Mouse (Mus musculus) cerebellum, adult 8-10 months (tissue): ENCODE results near the gene Galr3.
A peak's percentile ranks its signal among the peaks of the same experiment; 100 is the strongest.
"Not testable (repeated sequence)": the region's sequence is repeated elsewhere in the genome, so short reads cannot be mapped to it uniquely, and the experiment has no call there.

Experiments
- DNase-seq: peaks from one replicate; pipeline ENCODE4 v3.0.0; 2022

The Galr3 gene

DNA sequence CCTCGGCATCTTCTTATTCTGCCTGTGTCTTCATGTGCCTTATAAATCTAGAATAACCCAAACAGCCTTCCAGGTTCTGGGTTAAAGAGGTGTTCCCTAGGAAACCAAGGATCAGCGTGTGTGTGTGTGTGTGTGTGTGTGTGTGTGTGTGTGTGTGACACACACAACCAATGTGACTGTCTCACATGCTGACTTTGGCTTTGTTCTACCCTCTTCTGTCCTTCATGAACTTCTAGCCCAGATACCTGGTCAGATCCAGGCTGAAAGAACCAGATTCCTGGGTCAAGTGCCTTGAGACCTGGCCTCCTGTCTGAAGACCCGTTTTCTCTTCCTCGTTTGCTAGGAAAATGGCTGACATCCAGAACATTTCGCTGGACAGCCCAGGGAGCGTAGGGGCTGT, at the start of gene Galr3:
Gene Galr3 (plus strand): TSS at position 301 of the 400 bp plus-strand sequence.
- DNase-seq = no peak

DNA sequence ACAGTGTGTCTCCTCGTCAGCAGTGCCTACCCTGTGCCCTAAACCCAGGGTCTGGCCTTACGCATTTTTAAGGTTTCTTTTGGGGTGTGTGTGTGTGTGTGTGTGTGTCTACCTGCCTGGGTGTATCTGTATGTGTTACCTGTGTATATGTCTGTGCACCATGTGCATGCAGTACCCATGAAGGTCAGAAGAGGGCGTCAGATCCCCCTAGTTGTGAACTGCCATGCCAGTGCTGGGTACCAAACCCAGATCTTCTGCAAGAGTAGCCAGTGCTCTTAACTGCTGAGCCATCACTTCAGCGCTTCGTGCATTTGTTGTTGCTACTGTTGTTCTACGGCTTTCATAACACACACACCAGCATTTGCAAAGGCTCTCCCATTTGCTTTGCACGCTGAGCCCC, 49.5 kb upstream of the Galr3 start:
- DNase-seq = no peak

DNA sequence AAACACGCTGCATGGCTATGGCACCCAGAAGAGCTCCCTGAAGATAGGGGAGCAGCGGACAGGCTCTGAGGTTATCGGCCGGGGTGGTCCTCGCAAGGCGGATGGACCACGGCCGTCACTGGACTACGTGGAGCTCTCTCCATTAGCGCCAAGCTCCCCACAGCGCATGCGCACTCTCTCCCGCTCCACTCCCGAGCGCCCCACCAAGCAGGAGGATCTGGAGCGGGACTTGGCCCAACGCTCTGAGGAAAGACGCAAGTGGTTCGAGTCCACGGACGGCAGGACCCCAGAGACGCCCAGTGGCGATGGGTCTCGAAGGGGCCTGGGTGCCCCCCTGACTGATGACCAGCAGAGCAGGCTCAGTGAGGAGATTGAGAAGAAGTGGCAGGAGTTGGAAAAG, 48.8 kb upstream of the Galr3 start:
- DNase-seq = no peak

DNA sequence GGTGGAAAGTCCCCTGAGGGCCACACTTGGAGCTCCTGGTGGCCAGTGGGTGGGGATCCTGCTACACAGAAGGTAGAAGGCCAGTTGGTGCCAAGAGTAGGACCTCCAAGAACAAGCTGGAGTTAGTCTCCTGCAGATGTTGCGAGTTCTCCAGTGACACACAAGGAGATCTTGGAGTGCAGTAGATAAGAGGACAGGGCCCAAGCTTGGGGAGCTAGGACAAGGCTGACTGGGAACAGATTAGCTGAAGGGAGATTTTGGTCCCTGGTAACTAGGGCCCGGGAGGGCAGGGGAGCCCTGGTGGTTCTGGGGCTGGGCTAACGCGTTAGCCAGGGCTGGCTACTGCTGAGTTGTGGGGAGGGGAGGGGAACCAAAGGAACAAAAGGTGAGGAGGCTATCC, 45.8 kb upstream of the Galr3 start:
- no peak for DNase-seq

DNA sequence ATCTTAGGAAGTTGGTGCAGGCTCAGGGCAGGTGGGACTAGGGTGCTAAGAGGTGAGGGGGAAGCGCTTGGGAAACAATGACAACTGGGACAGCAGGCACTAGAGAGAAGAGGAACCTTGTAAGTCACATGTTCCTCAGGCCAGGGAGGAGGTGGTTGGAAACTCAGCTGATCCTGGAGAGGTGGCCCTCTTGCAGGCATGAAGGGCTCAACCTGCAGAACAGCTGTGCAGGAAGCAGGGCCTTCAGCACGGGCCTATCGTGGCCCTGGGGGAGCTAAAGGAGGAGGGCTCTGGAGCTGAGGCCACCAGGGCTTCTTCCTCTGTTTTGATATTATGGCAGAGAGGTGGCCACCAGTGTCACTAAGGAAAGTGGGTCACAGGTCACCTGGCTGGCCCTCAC, 45.0 kb upstream of the Galr3 start:
- DNase-seq = no peak

DNA sequence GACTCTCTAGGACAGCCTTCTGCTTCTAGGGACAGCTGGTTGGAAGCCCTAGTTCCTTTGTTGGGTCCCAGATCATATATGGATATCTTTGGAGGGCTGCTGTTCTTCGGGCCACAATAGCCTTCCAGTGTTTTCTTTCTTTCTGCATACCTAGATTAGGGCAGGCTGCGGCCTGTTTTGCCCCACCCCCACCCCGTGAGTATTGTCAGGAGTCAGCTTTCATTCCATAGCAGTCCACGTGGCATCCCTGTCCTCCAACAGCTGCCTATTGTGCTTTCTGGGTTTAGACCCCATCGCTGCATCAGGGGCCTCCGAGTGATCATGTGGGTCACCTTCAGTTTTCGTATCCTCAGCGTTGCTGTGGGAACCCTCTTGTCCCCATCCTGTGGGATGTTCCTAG, 43.3 kb upstream of the Galr3 start:
- no peak for DNase-seq

DNA sequence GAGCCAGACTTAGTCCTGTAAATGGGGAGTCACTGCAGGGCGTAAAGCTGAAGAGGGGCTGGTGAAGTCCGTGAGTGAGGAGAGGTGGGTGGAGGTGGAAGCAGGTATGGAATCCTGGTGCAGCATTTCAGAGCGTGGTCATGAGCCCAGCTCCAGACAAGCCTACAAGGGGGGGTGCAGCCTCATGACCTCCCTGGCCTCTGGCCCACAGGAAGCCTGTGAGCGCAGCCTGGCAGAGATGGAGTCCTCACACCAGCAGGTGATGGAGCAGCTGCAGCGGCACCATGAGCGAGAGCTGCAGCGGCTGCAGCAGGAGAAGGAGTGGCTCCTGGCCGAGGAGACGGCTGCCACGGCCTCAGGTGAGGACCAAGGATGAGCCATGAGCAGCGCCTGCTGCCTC, 42.1 kb upstream of the Galr3 start:
- DNase-seq = peak; percentile 45

DNA sequence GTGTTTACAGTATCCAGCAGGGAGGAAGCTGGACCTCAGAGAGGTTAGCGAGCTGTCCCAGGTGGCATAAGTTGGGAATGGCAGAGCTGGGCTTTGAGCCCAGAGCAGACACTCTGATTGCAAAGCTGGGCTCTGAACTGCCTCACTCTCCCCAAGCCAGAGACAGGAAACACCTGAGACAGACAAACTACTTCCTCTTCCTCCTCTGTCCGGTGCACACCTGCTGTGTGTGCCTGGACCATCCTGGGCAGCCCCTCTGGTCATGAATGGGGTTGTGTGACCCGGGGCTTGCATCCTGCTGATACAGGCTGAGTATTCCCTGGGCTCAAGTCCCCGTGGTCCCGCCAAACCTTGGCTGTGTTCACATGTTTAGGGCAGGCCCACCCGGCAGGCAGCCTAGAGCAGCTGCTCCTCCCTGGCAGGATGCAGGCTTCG, 41.3 kb upstream of the Galr3 start:
- peak; percentile 60 for DNase-seq

DNA sequence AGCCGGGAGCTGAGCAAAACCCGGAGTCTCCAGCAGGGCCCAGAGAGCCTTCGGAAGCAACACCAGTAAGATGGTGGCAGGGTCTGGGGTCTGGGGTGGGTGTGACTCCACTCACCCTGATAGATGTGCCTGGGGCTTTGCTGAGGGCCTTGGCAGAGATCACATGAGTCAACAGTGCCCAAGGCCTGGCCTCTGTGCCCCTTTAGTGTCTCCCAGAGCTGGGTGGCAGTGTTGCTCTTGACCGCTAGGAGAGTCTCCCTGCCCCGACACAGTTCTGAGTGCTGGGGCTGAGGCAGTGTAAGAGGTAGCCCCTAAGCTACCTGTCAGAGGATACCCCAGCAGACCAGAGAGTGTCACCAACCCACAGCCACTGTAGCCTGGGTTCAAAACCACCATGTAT, 40.1 kb upstream of the Galr3 start:
- DNase-seq = no peak

DNA sequence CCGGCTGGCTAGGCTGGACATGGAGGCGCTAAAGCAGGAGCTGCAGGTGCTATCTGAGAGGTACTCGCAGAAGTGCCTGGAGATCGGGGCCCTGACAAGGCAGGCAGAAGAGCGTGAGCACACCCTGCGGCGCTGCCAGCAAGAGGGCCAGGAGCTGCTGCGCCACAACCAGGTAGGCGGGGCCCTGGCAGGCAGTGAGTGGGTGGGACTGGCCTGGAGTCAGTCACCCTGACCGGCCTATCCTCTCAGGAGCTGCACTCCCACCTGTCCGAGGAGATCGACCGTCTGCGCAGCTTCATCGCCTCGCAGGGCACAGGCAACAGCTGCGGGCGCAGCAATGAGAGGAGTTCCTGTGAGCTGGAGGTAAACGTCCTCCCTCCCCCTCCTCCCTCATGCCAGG, 39.6 kb upstream of the Galr3 start:
- peak; percentile 64 for DNase-seq

DNA sequence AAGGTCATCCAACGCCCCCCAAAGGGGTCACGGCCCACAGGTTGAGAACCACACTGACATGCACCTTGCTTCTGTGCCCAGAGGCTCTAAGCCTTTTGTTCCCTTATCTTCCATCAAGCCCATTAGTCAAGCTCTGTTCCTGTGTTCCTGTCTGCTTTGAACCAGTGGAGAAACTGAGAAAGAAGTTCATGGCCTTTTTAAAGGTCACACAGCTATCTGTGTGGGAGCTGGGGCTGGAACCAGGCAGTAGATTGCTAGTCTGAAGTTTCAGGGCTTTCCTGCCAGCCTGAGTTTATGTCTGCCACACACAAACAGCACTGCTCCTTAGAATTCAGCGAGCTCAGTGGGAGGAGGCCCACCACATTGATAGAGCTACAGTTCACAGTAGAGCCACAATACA, 38.6 kb upstream of the Galr3 start:
- no peak for DNase-seq

DNA sequence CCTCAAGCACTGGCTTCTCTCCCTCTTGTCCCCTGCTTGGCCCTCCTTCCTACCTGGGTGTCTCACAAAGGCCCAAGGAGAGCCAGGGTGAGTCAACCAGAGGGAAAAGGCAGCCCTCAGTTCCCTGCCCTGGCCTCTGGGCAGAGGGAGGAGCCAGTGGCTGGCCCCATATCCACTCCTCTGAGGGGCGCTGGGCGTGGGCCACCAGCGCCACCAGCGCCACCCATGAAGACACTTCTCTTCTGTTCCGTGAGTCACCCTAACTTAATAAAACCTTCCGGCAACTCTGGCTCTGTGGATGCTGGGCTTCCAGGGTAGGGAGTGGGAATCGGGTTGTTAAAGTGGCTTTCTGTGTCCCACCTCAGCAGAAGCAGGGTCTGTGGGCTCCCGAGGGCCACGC, 36.1 kb upstream of the Galr3 start:
- DNase-seq = no peak

DNA sequence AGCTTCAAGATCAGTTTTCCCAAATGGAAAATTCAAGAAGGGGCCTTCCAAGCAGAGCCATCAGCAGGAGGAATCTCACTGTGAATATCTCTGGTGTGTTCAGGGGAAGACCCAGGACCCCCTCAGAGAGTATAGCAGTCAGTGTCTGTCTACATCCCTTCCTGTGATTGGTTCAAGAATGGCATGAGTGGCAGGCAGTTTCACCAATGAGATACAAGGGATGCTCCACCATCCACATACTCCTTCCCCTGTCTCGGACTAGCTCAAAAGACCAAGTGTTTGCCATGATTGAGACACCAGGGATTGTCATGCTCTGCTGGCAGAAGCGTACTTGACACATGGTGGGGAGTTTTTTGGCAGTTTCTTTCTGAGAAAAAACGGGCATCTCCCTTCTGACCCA, 35.0 kb upstream of the Galr3 start:
- DNase-seq = no peak

DNA sequence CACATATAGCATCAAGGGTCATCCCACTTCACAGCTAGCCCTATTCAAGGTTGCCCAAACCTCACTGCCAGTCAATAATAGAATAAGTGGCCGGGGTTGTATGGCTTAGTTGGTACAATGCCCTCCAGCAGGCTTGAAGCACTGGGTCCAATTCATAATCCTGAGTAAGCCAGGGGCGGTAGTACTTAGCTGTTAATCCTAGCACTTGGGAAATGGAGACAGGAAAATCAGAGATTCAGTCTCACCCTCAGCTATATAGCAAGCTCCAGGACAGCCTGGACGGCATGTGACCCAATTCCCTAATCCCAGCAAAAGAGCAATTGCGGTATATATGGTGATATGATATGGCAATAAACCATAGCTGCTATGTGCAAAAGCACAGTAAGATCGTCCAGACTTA, 34.6 kb upstream of the Galr3 start:
- DNase-seq = no peak

DNA sequence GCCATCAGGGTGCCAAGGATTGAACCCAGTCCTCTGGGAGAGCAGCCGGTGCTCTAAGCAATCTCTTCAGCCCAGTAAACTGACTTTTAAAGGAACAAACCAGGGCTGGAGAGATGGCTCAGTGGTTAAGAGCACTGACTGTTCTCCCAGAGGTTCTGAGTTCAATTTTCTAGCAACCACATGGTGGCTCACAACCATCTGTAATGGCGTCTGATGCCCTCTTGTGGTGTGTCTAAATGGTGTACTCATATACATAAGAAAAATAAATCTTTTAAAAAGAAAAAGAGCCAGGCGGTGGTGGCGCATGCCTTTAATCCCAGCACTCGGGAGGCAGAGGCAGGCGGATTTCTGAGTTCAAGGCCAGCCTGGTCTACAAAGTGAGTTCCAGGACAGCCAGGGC, 33.8 kb upstream of the Galr3 start:
- DNase-seq = not testable (repeated sequence)

DNA sequence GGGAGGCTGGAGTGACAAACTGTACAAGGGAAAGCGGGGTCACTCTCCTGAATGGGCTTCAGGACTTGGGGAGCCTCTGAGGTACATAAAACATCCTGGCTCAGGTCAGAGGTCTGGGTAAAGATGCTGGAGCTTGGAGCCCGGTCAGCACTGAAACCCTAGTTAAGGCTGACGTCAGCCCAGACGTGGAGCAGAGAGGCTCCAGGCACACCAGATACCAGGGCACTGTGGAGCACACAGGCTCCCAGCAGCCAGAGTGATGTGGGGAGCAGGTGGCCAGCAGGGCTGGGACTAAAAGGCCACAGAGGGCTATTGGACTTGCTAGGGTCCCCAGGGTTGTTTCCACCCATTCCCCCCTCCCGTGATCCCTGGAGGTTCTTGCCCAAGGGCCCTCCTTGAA, 32.0 kb upstream of the Galr3 start:
- no peak for DNase-seq

DNA sequence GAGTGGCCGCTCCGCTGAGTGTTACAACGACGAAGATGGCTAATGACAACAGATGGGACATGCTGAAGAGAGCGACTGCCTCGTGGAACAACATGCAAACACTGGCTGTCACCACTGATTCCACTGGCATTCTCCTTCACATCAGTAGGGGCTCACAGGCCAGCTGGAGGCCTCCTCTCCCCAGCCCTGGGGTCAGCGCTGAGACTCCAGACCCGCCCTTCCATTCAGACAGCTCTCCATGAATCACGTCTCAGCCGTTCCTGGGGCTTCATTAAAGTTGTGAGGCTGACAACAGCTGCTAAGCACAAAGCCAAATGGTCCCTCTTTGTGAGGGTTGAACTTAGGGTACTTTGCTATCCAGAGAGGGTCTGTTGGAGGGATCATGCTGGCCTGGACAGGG, 30.1 kb upstream of the Galr3 start:
- DNase-seq = no peak

DNA sequence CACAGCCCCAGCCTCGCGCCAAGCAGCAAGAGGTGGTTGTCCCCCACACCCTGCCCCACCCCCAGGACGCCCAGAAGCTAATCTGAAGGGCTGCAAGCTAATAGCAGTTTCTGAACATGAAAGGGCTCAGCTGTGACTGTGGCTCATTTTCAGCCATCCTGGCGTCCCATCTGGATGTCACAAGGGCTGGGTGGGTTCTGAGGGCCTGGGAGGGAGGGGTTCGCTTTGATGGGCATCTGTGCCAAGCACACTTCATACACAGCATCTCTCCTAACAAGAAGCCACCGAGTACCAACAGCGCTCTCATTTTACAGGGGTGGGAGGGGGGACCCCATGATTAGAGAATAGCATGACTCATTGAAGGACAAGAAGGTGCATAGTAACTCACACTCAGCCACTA, 28.3 kb upstream of the Galr3 start:
- no peak for DNase-seq

DNA sequence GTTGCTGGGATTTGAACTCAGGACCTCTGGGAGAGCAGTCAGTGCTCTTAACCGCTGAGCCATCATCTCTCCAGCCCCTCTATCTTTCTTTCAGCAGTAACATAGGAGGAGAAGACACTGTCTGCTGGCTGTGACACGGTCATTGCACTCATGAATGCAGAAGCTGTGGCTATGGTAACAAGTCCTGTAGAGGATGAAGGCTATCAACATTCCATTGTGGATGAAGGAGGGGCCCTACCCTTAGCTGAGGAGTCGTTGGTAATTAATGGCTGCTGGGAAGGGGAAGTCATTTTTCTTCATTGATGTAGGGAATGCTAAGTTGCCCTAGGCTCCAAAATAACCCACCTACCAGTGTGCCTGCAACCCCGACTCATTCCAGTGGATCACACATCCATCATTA, 23.5 kb upstream of the Galr3 start:
- no peak for DNase-seq

DNA sequence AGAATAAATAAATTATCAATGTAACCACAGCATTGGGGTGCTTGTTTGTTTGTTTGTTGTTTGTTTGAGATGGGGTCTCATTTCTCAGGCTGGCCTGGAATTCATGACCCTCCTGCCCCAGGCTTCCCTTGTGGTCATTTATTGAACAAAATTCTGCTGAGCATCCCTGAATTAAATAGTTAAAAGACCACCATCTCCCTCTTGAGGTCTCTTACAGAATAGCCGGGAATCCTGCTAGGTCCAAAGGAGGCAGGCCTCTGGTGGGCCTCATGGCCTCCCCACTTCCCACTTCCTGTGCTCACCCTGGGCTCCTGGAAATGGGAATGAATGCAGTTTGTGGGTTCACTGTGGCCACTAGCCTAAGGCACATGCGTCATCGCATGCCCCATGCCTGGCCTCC, 22.8 kb upstream of the Galr3 start:
- DNase-seq = no peak

DNA sequence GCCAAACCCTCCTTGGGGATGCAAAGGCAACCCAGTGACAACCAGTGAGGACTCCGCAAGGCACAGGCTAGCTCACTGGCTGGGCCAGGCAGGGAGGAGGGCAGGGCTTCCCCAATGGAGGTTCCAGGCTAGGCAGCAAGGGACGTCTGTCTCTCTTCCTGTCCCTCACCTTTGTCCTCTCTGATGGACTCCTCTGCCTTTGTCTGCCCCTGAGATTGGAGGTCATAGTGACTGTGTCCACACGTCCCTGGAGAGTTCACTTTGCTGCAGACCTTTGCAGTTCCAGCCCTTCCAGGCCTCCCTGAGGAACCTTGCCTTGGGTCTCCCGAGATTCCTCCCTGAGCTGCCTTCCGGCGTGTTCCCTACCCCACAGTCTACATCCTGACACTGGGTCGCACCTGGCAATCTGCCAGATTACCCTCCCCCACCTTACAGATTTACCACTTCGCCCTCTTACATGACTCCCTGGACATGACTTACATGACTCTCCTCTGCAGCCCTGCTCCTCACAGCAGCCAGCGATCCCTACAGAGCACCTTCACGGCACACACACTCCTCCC, 18.9 kb upstream of the Galr3 start:
- no peak for DNase-seq

DNA sequence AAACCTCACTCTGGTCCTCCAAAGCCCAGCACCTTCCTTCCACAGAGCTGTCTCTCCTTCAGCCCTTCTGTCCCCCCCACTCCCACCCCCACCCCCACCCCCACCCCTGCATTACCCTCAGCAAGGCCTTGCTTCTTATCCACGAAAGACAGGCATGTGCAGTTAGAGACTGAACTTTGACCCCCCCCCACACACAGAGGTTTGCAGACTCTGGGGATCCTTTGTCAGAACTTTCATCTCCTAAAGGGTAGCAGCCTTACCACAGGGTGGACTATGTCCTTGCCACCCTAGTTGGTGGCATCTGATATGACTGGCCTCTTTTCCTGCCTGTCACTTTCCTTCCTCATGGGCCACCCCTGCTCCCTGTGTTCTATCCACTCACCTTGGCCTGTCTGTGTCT, 18.3 kb upstream of the Galr3 start:
- no peak for DNase-seq

DNA sequence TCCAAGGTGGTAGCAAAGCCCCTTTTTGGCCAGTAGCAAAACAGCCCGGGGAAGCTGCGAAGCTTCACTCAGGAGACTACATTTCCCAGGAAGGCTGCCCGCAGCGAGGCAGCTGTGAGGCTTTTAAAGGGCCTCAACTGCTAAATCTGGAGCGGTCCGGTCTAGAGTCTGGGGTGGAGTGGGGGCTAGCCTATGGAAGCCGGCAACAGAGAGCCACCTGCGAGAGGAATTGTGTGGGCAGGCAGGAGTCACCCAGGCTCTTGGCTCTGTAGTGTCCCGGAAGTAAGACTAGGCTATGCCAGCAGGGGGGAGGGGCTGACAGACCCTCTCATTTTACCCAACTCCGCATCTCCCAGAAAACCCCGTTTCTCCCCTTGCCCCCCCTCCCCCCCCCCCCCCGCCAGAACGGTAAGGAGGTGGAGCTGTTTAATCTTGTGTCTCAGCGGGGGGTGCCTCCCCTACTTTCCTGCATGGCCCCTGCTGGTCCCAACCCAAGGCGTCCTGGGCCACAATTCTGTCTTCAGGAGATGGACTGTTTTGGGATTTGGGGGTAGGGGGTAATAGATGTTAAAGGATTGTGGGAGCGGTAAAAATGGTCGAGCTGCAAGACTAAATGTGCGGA, 15.9 kb upstream of the Galr3 start:
- DNase-seq = no peak

DNA sequence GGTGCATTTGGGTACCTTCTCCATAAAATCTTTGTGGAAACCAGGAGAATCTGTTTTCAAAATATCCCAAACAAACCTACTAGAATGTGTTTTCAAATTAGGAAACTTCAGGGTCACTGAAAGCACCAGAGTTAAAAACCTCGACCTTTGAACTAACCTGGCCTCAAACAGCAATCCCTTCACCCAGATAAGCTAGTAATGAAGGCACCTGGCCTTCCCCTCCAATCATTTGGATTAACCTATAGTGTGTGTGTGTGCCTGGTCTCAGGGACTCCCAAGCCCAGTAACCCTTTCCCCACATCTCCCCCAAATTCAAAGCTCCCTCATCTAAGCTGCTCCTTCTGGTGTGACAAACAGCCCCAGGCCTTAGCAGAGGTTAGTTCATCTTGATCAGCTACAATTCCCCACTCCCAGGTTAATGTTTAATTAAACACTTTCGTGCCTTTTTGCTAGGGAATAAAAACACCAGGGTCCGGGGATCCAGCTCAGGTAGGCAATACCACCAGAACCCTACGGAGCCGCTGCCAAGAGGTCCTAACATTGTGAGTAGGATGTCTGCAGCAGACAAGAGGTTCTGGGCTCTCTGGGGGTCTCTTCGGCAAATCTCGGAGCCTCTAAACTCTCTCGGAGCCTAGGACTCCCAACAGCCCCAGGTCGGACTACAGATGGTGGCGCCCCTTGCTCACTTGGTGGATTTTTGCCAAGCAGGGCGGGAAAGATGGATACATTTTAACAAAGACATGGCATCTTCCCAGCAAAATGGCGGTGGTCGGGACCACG, 15.0 kb upstream of the Galr3 start:
- peak; percentile 47 for DNase-seq
